Mouse (Mus musculus) cerebellum, adult 2 months (tissue): ENCODE measurements at regions not wholly inside any gene's neighbourhood (a gene's known extent, or its start where the extent isn't known, plus 50 kb on each side); places are given as distances from the start of the nearest gene placed in this dataset.

Experiments
- CTCF ChIP-seq: fragments of 200-500 bp; IDR thresholded peaks from 2 replicates; pipeline ENCODE4 v1.5.1; 2011; ENCODE audit warnings: low read depth, mild to moderate bottlenecking, control low read depth, low read length, moderate library complexity, borderline replicate concordance; ENCODE audit not compliant: insufficient read depth
- POLR2A ChIP-seq: fragments of 200-500 bp; IDR thresholded peaks from 2 replicates; pipeline ENCODE4 v1.6.1; 2011; ENCODE audit warnings: low read length, control low read depth, borderline replicate concordance; ENCODE audit not compliant: insufficient read depth

GRCm38 (mm10) chr15:10823933-10824332 lies 109.5 kb upstream of the Rai14 start:
- TF ChIP-seq CTCF (no peak), POLR2A (no peak)
